Mouse (Mus musculus) kidney, adult 2 months (tissue): ENCODE data around the gene Dbh.

Experiments used
- CTCF ChIP-seq: fragments of 200-500 bp; conservative IDR thresholded peaks from 2 replicates; pipeline ENCODE4 v1.5.1; 2011; ENCODE audit warnings: low read depth, mild to moderate bottlenecking, control low read depth, low read length, moderate library complexity, mixed read lengths; ENCODE audit not compliant: insufficient read depth, insufficient read length
- POLR2A ChIP-seq: fragments of 200-500 bp; IDR thresholded peaks from one replicate; pipeline ENCODE4 v1.6.1; 2011; ENCODE audit warnings: low read depth, low read length, control low read depth

GRCm38 (mm10) chr2:27166999-27167398, 2.0 kb downstream of the Dbh start:
- TF ChIP-seq CTCF (no peak), POLR2A (no peak)
